Mouse (Mus musculus) cerebellum, postnatal 4 days (tissue): ENCODE measurements around the gene Tmprss6.

ENCODE experiments used
- DNase-seq, 2 experiments: peaks; one replicate each; pipeline ENCODE4 v3.0.0; 2022; ENCODE audit warnings: low spot score in 2 of 2, mixed read lengths in 1 of 2

Tmprss6 gene

GRCm38 (mm10) chr15:78468379-78468937 lies at the start of gene Tmprss6:
TSS of gene Tmprss6 (minus strand) at chr15:78468634.
- DNase-seq = no peak

GRCm38 (mm10) chr15:78518221-78518620 lies 49.8 kb upstream of the Tmprss6 start:
- DNase-seq = no peak

GRCm38 (mm10) chr15:78515759-78516158 lies 47.3 kb upstream of the Tmprss6 start:
- no peak for DNase-seq

- peak; percentile 75 to 80 for DNase-seq
Measured at GRCm38 (mm10) chr15:78514393-78515146, 46.1 kb upstream of the Tmprss6 start.

- DNase-seq = no peak
Measured at GRCm38 (mm10) chr15:78513019-78513418, 44.6 kb upstream of the Tmprss6 start.

GRCm38 (mm10) chr15:78511951-78512350 lies 43.5 kb upstream of the Tmprss6 start:
- DNase-seq = no peak

GRCm38 (mm10) chr15:78510736-78511135 lies 42.3 kb upstream of the Tmprss6 start:
- DNase-seq = no peak

- DNase-seq = peak in 1 of 2 experiments; percentile 24
Measured at GRCm38 (mm10) chr15:78510121-78510576, 41.7 kb upstream of the Tmprss6 start.

- DNase-seq = no peak
Measured at GRCm38 (mm10) chr15:78509297-78509899, 41.0 kb upstream of the Tmprss6 start.

- no peak for DNase-seq
Measured at GRCm38 (mm10) chr15:78508443-78508842, 40.0 kb upstream of the Tmprss6 start.

- DNase-seq = no peak
Measured at GRCm38 (mm10) chr15:78505541-78505940, 37.1 kb upstream of the Tmprss6 start.

- DNase-seq = no peak
Measured at GRCm38 (mm10) chr15:78504816-78505215, 36.4 kb upstream of the Tmprss6 start.

- DNase-seq = no peak
Measured at GRCm38 (mm10) chr15:78504013-78504412, 35.6 kb upstream of the Tmprss6 start.

- DNase-seq = no peak
Measured at GRCm38 (mm10) chr15:78502437-78503132, 34.2 kb upstream of the Tmprss6 start.

- no peak for DNase-seq
Measured at GRCm38 (mm10) chr15:78494968-78495406, 26.6 kb upstream of the Tmprss6 start, which contains the start of gene Il2rb. TSS of gene Il2rb (minus strand) at chr15:78495271.

GRCm38 (mm10) chr15:78493401-78494010 lies 25.1 kb upstream of the Tmprss6 start:
- no peak for DNase-seq

- DNase-seq = no peak
Measured at GRCm38 (mm10) chr15:78491301-78491700, 22.9 kb upstream of the Tmprss6 start.

GRCm38 (mm10) chr15:78489906-78490305 lies 21.5 kb upstream of the Tmprss6 start:
- DNase-seq = no peak

- DNase-seq = no peak
Measured at GRCm38 (mm10) chr15:78489248-78489647, 20.8 kb upstream of the Tmprss6 start.

GRCm38 (mm10) chr15:78487066-78487465 lies 18.6 kb upstream of the Tmprss6 start:
- DNase-seq = no peak

- DNase-seq = no peak
Measured at GRCm38 (mm10) chr15:78486564-78486963, 18.1 kb upstream of the Tmprss6 start.

- DNase-seq = no peak
Measured at GRCm38 (mm10) chr15:78483311-78483710, 14.9 kb upstream of the Tmprss6 start.
